Mouse (Mus musculus) heart, adult 2 months (tissue): Measurements from ENCODE around the gene Ifitm5. TPM values are rescaled to one million over a fixed set of nuclear protein-coding genes. Genes with fewer than 3 reads are reported as not detected.

Source experiments
- DNase-seq, 2 experiments: peaks; one replicate each; pipeline ENCODE4 v3.0.0; 2021
- H3K27ac ChIP-seq: fragments of 200-600 bp; 2 replicates; pipeline ENCODE4 v1.8.1; 2022
- H3K27me3 ChIP-seq: fragments of 200-500 bp; 2 replicates; pipeline ENCODE4 v1.6.1; 2012; ENCODE audit warnings: mild to moderate bottlenecking, low read length, inconsistent platforms, mixed read lengths; ENCODE audit not compliant: control insufficient read depth, insufficient read depth
- H3K36me3 ChIP-seq: fragments of 200-500 bp; 2 replicates; pipeline ENCODE4 v1.6.1; 2012; ENCODE audit warnings: low read length, inconsistent platforms; ENCODE audit not compliant: control insufficient read depth, insufficient read depth
- H3K4me1 ChIP-seq: fragments of 200-500 bp; 2 replicates; pipeline ENCODE4 v1.6.1; 2011; ENCODE audit warnings: low read length; ENCODE audit not compliant: control insufficient read depth, insufficient read depth
- H3K4me3 ChIP-seq: fragments of 200-600 bp; 2 replicates; pipeline ENCODE4 v1.8.1; 2022
- H3K79me2 ChIP-seq: fragments of 200-500 bp; replicated peaks from 2 replicates; pipeline ENCODE4 v1.6.1; 2012; ENCODE audit warnings: mild to moderate bottlenecking, inconsistent platforms, low read length, moderate library complexity, mixed read lengths; ENCODE audit not compliant: control insufficient read depth, insufficient read depth
- H3K9ac ChIP-seq: fragments of 200-500 bp; 2 replicates; pipeline ENCODE4 v1.6.1; 2012; ENCODE audit warnings: low read depth, mild to moderate bottlenecking, control low read depth, inconsistent platforms, low read length, mixed read lengths
- CTCF ChIP-seq: fragments of 200-600 bp; IDR thresholded peaks from 2 replicates; pipeline ENCODE4 v1.8.1; 2022; ENCODE audit warnings: antibody characterized with exemption, mild to moderate bottlenecking, moderate library complexity
- EP300 ChIP-seq: fragments of 200-500 bp; IDR thresholded peaks from 2 replicates; pipeline ENCODE4 v1.6.1; 2011; ENCODE audit warnings: low read depth, low read length, control low read depth; ENCODE audit not compliant: insufficient read depth
- POLR2A ChIP-seq: fragments of 200-500 bp; IDR thresholded peaks from 2 replicates; pipeline ENCODE4 v1.6.1; 2011; ENCODE audit warnings: mild to moderate bottlenecking, low read depth, low read length, control low read depth; ENCODE audit not compliant: insufficient read depth
- WGBS: fragments of 180-500 bp; shearing (Covaris S2); methylation state at CpG from one replicate; pipeline ENCODE4 v1.1.7; 2018; 5-methylcytosine and 5-hydroxymethylcytosine counted together
- intact Hi-C: fragments of 180-260 bp; cut with DNase I; formaldehyde crosslinking; loops from one replicate; pipeline ENCODE4 v1.15.1; 2025
- long read RNA-seq: library from polyadenylated mRNA; stranded (forward); transcript quantifications from one replicate; pipeline ENCODE4 v2.0.0, GENCODE M21; 2021
- polyA plus RNA-seq: library from polyadenylated mRNA; depleted of rRNA; stranded (reverse); fragments of >200 nt; gene quantifications from 2 replicates; pipeline ENCODE4 v1.2.3, GENCODE M21; 2012; rRNA removed
- total RNA-seq, 2 experiments: library from RNA; stranded (reverse); gene quantifications; 2 replicates each; pipeline ENCODE4 v1.2.3; 2021

Gene Ifitm5
- total RNA-seq = under 1 TPM; 0.32 to 0.34 TPM
- polyA plus RNA-seq = 1.1 and 2.0 TPM in 2 replicates
- long read RNA-seq = 0 reads

GRCm38 (mm10) chr7:140949824-140950530 is at the start of gene Ifitm5:
Ifitm5 (minus strand) TSS chr7:140950291.
- Histone ChIP-seq H3K27ac (peak within 1 kb of the TSS; percentile 87), H3K4me1 (peaks cover 50% of the 10 kb centered on the region), H3K79me2 (0 out of 2 replicates have a peak, but pooled peaks cover 2% of the 10 kb centered on the region), H3K4me3 (peak within 1 kb of the TSS; percentile 38; the same call in 1 of the 2 replicates), H3K36me3 (no peaks in the 10 kb centered on the region; the same call in 1 of the 2 replicates), H3K9ac (peak within 1 kb of the TSS; percentile 56), H3K27me3 (no peaks in the 10 kb centered on the region)
- intact Hi-C loops = no loop called here
- no peak for TF ChIP-seq EP300
- TF ChIP-seq POLR2A = no peak
- no peak for TF ChIP-seq CTCF
- 83% methylated on average over 16 of the region's 16 CpGs for WGBS
- DNase-seq = no peak

DNA sequence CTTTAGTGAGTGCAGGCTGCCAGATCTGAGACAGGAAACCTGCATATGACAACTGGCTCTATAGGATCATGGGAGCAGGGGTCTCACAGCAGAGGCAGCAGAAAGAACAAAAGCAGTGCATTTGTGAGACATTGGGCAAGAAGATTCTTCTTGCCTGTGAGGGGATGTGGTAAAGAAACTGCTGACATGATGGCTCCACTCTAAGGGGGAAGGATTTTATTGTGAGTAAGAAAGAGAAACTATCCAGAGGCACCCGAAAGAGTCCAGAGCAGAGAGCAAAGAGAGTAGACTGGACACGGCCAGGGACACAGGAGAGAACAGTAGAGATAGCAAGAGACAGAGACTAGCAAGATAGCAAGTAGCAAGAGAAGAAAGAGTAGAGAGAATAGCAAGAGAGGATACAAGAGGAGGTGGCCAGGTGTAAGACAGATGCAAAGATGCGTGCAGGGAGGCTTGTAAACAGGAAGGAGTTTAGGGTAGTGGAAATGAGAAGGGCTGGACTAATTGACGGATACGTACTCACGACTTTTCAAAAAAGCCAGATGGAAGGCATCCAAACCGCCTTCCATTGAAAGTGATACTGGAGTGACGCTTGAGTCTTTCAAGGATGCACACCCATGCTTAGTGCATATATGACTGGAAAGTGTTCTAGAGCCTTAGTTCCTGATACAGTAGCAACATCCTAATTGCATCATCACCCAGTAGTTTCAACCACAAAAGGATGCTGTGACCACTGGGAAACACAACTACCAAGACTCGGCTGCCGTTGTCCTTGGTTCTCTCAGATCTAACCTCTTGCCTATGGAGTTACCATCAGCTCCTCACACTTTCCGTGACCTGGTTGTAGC is 49.0 kb upstream of the Ifitm5 start:
- intact Hi-C loops = no loop called here
- Histone ChIP-seq H3K4me3 (no peak overlapping the region), H3K79me2 (no peaks in the 10 kb centered on the region), H3K27me3 (peaks cover 1% of the 10 kb centered on the region; the same call in 1 of the 2 replicates), H3K4me1 (no peaks in the 10 kb centered on the region), H3K27ac (no peak overlapping the region), H3K9ac (no peak overlapping the region), H3K36me3 (no peaks in the 10 kb centered on the region)
- DNase-seq = no peak
- TF ChIP-seq CTCF = no peak
- no peak for TF ChIP-seq EP300
- TF ChIP-seq POLR2A = no peak
- WGBS = 70% methylated on average over 11 of the region's 11 CpGs

- peaks cover 1% of the 10 kb centered on the region; the same call in 1 of the 2 replicates for H3K27me3 ChIP-seq
- H3K4me1 ChIP-seq = no peaks in the 10 kb centered on the region
- WGBS = 34% methylated on average over 1 of the region's 1 CpGs
- H3K4me3 ChIP-seq = no peak overlapping the region
- intact Hi-C loops = no loop called here
- no peak for TF ChIP-seq EP300
- TF ChIP-seq POLR2A = no peak
- no peak for TF ChIP-seq CTCF
- H3K9ac ChIP-seq = no peak overlapping the region
- no peak for DNase-seq
- H3K36me3 ChIP-seq = no peaks in the 10 kb centered on the region
- no peaks in the 10 kb centered on the region for H3K79me2 ChIP-seq
- no peak overlapping the region for H3K27ac ChIP-seq
Observed at GRCm38 (mm10) chr7:140997817-140998216, 47.7 kb upstream of the Ifitm5 start.

DNA sequence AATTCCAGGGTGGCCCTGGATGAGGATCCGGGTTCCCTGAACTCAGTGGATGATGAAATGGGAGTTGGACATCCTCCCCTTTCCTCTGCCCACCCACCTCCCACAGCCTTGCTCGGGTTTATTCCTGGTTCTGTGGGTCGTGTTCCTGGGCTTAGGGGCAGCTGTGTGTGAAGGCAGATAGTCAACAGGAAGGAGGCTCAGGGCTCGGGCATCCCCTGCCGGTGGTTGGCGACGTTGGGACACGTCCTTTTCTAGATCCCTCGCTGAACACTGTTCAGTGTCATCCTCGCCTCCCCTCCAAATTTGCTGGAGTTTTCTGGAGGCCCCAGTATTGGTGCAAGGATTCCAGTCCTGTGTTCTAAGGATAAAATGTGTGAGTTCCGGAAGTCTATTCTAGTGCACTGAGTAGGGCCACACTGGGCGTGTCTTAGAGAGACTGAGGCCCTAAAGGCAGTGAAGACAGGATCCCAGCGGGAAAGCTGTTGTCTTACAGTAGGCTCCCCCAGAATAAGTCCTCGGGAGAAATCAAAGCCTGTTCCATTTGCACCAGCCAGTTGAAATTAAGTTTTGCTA is 41.1 kb upstream of the Ifitm5 start:
- Histone ChIP-seq H3K4me3 (no peak overlapping the region), H3K27ac (no peak overlapping the region), H3K36me3 (no peaks in the 10 kb centered on the region), H3K79me2 (no peaks in the 10 kb centered on the region), H3K9ac (no peak overlapping the region), H3K4me1 (no peaks in the 10 kb centered on the region), H3K27me3 (no peaks in the 10 kb centered on the region)
- intact Hi-C loops = no loop called here
- WGBS = 64% methylated on average over 14 of the region's 14 CpGs
- DNase-seq = no peak
- TF ChIP-seq POLR2A (no peak), EP300 (no peak), CTCF (no peak)

DNA sequence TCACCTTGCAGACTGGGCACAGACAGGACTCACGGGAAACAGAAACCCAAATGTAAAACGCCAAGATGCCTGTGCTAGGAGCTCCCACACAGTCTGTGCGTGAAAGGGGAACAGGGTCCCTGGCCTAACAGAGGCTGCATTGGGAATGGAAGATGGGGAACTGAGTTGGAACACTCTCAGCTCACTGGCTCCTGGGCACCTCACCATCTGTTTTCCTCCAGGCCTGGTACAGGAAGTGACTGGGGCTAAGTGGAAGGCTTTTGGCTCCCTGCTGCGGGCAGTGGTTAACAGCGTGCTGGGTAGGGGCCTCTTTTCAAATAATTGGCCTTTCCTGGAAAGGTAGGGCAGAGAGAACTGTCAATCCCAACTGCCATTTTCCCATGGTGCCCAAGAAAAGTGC is 40.5 kb upstream of the Ifitm5 start:
- WGBS = 64% methylated on average over 5 of the region's 5 CpGs
- no peak for TF ChIP-seq EP300
- no peak for TF ChIP-seq POLR2A
- TF ChIP-seq CTCF = no peak
- Histone ChIP-seq H3K27me3 (no peaks in the 10 kb centered on the region), H3K4me3 (no peak overlapping the region), H3K27ac (no peak overlapping the region), H3K36me3 (no peaks in the 10 kb centered on the region), H3K4me1 (no peaks in the 10 kb centered on the region), H3K79me2 (no peaks in the 10 kb centered on the region), H3K9ac (no peak overlapping the region)
- intact Hi-C loops = no loop called here
- no peak for DNase-seq
